In genomic region chr1:106549025-106549424, GRCm38 (mm10) we compare ENCODE assay signal across 9 mouse cellular contexts.
DNase-seq lines count a peak whose midpoint lies in the region; ATAC-seq lines count a peak whose summit lies in the region.
"Had no signal": no experiment of that assay in that cellular context is flagged by ENCODE, and none has a peak within 500 bp of the region (broad histone marks: within the 10 kb centered on the region; RNA-seq: fewer than 3 reads in every experiment).

No protein-coding gene starts in this region.

- DNase-seq in heart, adult 11 months: peak; percentile 98
- DNase-seq in heart, postnatal 25 days (ENCODE audit: low spot score): no peak
- no peak for DNase-seq in neural tube, embryonic 10.5 days (ENCODE audit: extremely low spot score, low spot score)
- DNase-seq in thymus, postnatal 0 days (ENCODE audit: low spot score): peak; percentile 51
- no peak for DNase-seq in testis, postnatal 14 days (ENCODE audit: low spot score)
- no peak for DNase-seq in layer of hippocampus, postnatal 36 days

- no peak overlapping the region for H3K4me2 ChIP-seq in neural tube, embryonic 15.5 days
- H3K4me2 ChIP-seq: liver, embryonic 15.5 days had no signal

- H3K9ac ChIP-seq in neural tube, embryonic 15.5 days (replicated peaks): no peak overlapping the region
- H3K9ac ChIP-seq: liver, embryonic 15.5 days had no signal

- H3K27ac ChIP-seq in neural tube, embryonic 15.5 days (replicated peaks): peak overlapping the region; percentile 4; the same call in 1 of the 2 replicates
- H3K27ac ChIP-seq: liver, embryonic 15.5 days had no signal

- ATAC-seq in neural tube, embryonic 15.5 days (ENCODE audit: low FRiP score): no peak
- peak; percentile 60 for ATAC-seq in inflammation-experienced regulatory T-cells, adult 6 months

- WGBS in neural tube, embryonic 15.5 days: 69% methylated on average over 5 of the region's 5 CpGs

- H3K4me1 ChIP-seq in neural tube, embryonic 15.5 days: no peaks in the 10 kb centered on the region
- H3K4me1 ChIP-seq: liver, embryonic 15.5 days had no signal

- no peaks in the 10 kb centered on the region for H3K9me3 ChIP-seq in neural tube, embryonic 15.5 days (replicated peaks)
- H3K9me3 ChIP-seq: liver, embryonic 15.5 days had no signal

- intact Hi-C loops in heart, postnatal 25 days (cut with DNase I): loop anchor here (5.0 to 10.0 kb wide), 2 partner anchors 33 to 266 kb away; no protein-coding TSS in a partner anchor

- no peak overlapping the region for H3K4me3 ChIP-seq in neural tube, embryonic 15.5 days (replicated peaks)
- H3K4me3 ChIP-seq: liver, embryonic 15.5 days had no signal

- H3K36me3 ChIP-seq in neural tube, embryonic 15.5 days: no peaks in the 10 kb centered on the region
- H3K36me3 ChIP-seq: liver, embryonic 15.5 days had no signal

- no peaks in the 10 kb centered on the region for H3K27me3 ChIP-seq in neural tube, embryonic 15.5 days (replicated peaks)
- H3K27me3 ChIP-seq: liver, embryonic 15.5 days had no signal

Comparison
In these comparisons a context has a peak if more than half of its experiments do, and no peak if none do; other contexts are left out.
1. DNase-seq: peak in heart, adult 11 months (single experiment) and thymus, postnatal 0 days (single experiment); none in heart, postnatal 25 days (single experiment), neural tube, embryonic 10.5 days (single experiment), testis, postnatal 14 days (single experiment) and layer of hippocampus, postnatal 36 days (0 of 2).